Mouse (Mus musculus) hindbrain, embryonic 16.5 days (tissue): ENCODE measurements around the gene Hyal5. TPM values are rescaled to one million over a fixed set of nuclear protein-coding genes. Genes with fewer than 3 reads are reported as not detected.

Experiments
- ATAC-seq: fragments of 200-750 bp; cut with Nextera tagmentation; 2 replicates; pipeline ENCODE4 v1.8.0; 2017; ENCODE audit warnings: moderate TSS enrichment, moderate library complexity
- H3K27ac ChIP-seq: fragments of 300-500 bp; sonication (generic); 2 replicates; pipeline ENCODE4 v1.5.1; 2014; ENCODE audit warnings: low read depth, mild to moderate bottlenecking, control low read depth, low read length, moderate library complexity
- H3K27me3 ChIP-seq: fragments of 300-500 bp; sonication (generic); replicated peaks from 2 replicates; pipeline ENCODE4 v1.6.1; 2014; ENCODE audit warnings: low read length; ENCODE audit not compliant: control insufficient read depth, insufficient read depth
- H3K36me3 ChIP-seq: fragments of 300-500 bp; sonication (generic); 2 replicates; pipeline ENCODE4 v1.6.1; 2014; ENCODE audit warnings: mild to moderate bottlenecking, low read length, moderate library complexity, mixed read lengths; ENCODE audit not compliant: control insufficient read depth, insufficient read depth
- H3K4me1 ChIP-seq: fragments of 300-500 bp; sonication (generic); 2 replicates; pipeline ENCODE4 v1.6.1; 2014; ENCODE audit warnings: low read depth, low read length; ENCODE audit not compliant: control insufficient read depth, insufficient read depth
- H3K4me2 ChIP-seq: fragments of 300-500 bp; sonication (generic); 2 replicates; pipeline ENCODE4 v1.6.1; 2014; ENCODE audit warnings: mild to moderate bottlenecking, low read length, control low read depth, moderate library complexity
- H3K4me3 ChIP-seq: fragments of 300-500 bp; sonication (generic); 2 replicates; pipeline ENCODE4 v1.5.1; 2014; ENCODE audit warnings: mild to moderate bottlenecking, low read length, control low read depth, moderate library complexity
- H3K9ac ChIP-seq: fragments of 300-500 bp; sonication (generic); 2 replicates; pipeline ENCODE4 v1.6.1; 2014; ENCODE audit warnings: low read depth, mild to moderate bottlenecking, control low read depth, low read length, moderate library complexity
- H3K9me3 ChIP-seq: fragments of 300-500 bp; sonication (generic); 2 replicates; pipeline ENCODE4 v1.6.1; 2014; ENCODE audit warnings: mild to moderate bottlenecking, low read length, moderate library complexity; ENCODE audit not compliant: control insufficient read depth
- WGBS: fragments of 180-500 bp; shearing (Covaris S2); extraction: QIAGEN DNeasy Blood & Tissue Kit; methylation state at CpG from one replicate; pipeline ENCODE4 v1.1.7; 2014; 5-methylcytosine and 5-hydroxymethylcytosine counted together
- polyA plus RNA-seq: library from polyadenylated mRNA; unstranded; fragments of >200 nt; fragmentation: Nextera tagmentation; extraction: Ambion mirVana; gene quantifications from 2 replicates; pipeline ENCODE4 v1.2.1, GENCODE M21; 2015

Hyal5 gene
- not detected in 2 replicates for polyA plus RNA-seq

GRCm38 (mm10) chr6:24857697-24858096, at the start of gene Hyal5:
Gene Hyal5, plus strand, starts transcription at chr6:24857997.
- H3K9ac ChIP-seq = no peak within 1 kb of the TSS
- no peak within 1 kb of the TSS for H3K4me2 ChIP-seq
- no peak within 1 kb of the TSS for H3K27ac ChIP-seq
- H3K4me1 ChIP-seq = no peaks in the 10 kb centered on the region
- no peaks in the 10 kb centered on the region for H3K27me3 ChIP-seq
- no peak within 1 kb of the TSS for H3K4me3 ChIP-seq
- no peak for ATAC-seq
- H3K9me3 ChIP-seq = no peaks in the 10 kb centered on the region
- H3K36me3 ChIP-seq = no peaks in the 10 kb centered on the region

GRCm38 (mm10) chr6:24822070-24822469, 35.7 kb upstream of the Hyal5 start:
- Histone ChIP-seq H3K9ac (no peak overlapping the region), H3K36me3 (no peaks in the 10 kb centered on the region), H3K4me1 (no peaks in the 10 kb centered on the region), H3K4me2 (no peak overlapping the region), H3K27me3 (no peaks in the 10 kb centered on the region), H3K27ac (no peak overlapping the region), H3K9me3 (no peaks in the 10 kb centered on the region), H3K4me3 (no peak overlapping the region)
- ATAC-seq = no peak
- whole genome bisulfite sequencing = 45% methylated on average over 2 of the region's 2 CpGs

- H3K9ac ChIP-seq = no peak overlapping the region
- H3K4me2 ChIP-seq = no peak overlapping the region
- no peaks in the 10 kb centered on the region for H3K4me1 ChIP-seq
- no peaks in the 10 kb centered on the region for H3K36me3 ChIP-seq
- H3K9me3 ChIP-seq = no peaks in the 10 kb centered on the region
- 33% methylated on average over 2 of the region's 2 CpGs for WGBS
- H3K27ac ChIP-seq = no peak overlapping the region
- ATAC-seq = no peak
- no peaks in the 10 kb centered on the region for H3K27me3 ChIP-seq
- no peak overlapping the region for H3K4me3 ChIP-seq
Observed at GRCm38 (mm10) chr6:24860320-24860719, 2.5 kb downstream of the Hyal5 start.

- Histone ChIP-seq H3K9ac (no peak overlapping the region), H3K9me3 (no peaks in the 10 kb centered on the region), H3K4me3 (no peak overlapping the region), H3K4me1 (no peaks in the 10 kb centered on the region), H3K27me3 (no peaks in the 10 kb centered on the region), H3K36me3 (no peaks in the 10 kb centered on the region), H3K4me2 (no peak overlapping the region), H3K27ac (no peak overlapping the region)
- no peak for ATAC-seq
- 89% methylated on average over 4 of the region's 4 CpGs for WGBS
Observed at GRCm38 (mm10) chr6:24863649-24864048, 5.9 kb downstream of the Hyal5 start.

- H3K4me1 ChIP-seq = no peaks in the 10 kb centered on the region
- H3K9me3 ChIP-seq = no peaks in the 10 kb centered on the region
- no peak overlapping the region for H3K27ac ChIP-seq
- peak overlapping the region; percentile 18; the same call in 1 of the 2 replicates for H3K4me2 ChIP-seq
- H3K9ac ChIP-seq = no peak overlapping the region
- peak; percentile 81 for ATAC-seq
- H3K36me3 ChIP-seq = no peaks in the 10 kb centered on the region
- 75% methylated on average over 11 of the region's 11 CpGs for WGBS
- no peaks in the 10 kb centered on the region for H3K27me3 ChIP-seq
- no peak overlapping the region for H3K4me3 ChIP-seq
Observed at GRCm38 (mm10) chr6:24894146-24894873, 36.5 kb downstream of the Hyal5 start.

- Histone ChIP-seq H3K4me2 (peak overlapping the region; percentile 18; the same call in 1 of the 2 replicates), H3K9me3 (no peaks in the 10 kb centered on the region), H3K4me3 (no peak overlapping the region), H3K27me3 (no peaks in the 10 kb centered on the region), H3K36me3 (no peaks in the 10 kb centered on the region), H3K27ac (no peak overlapping the region), H3K4me1 (no peaks in the 10 kb centered on the region), H3K9ac (no peak overlapping the region)
- 0 out of 2 replicates have a peak, but pooled peaks have one; percentile 11 for ATAC-seq
- 32% methylated on average over 2 of the region's 2 CpGs for WGBS
Observed at GRCm38 (mm10) chr6:24894874-24895183, 37.0 kb downstream of the Hyal5 start.

GRCm38 (mm10) chr6:24905101-24905500, 47.3 kb downstream of the Hyal5 start:
- no peak overlapping the region for H3K4me3 ChIP-seq
- no peaks in the 10 kb centered on the region for H3K27me3 ChIP-seq
- H3K36me3 ChIP-seq = no peaks in the 10 kb centered on the region
- H3K9me3 ChIP-seq = no peaks in the 10 kb centered on the region
- H3K27ac ChIP-seq = no peak overlapping the region
- 90% methylated on average over 3 of the region's 3 CpGs for WGBS
- ATAC-seq = no peak
- H3K9ac ChIP-seq = no peak overlapping the region
- no peak overlapping the region for H3K4me2 ChIP-seq
- H3K4me1 ChIP-seq = no peaks in the 10 kb centered on the region

- ATAC-seq = no peak
- H3K36me3 ChIP-seq = no peaks in the 10 kb centered on the region
- 88% methylated on average over 2 of the region's 2 CpGs for WGBS
Observed at GRCm38 (mm10) chr6:24907824-24908223, 50.0 kb downstream of the Hyal5 start.

GRCm38 (mm10) chr6:24910016-24910727, 52.4 kb downstream of the Hyal5 start:
- H3K27me3 ChIP-seq = no peaks in the 10 kb centered on the region
- H3K36me3 ChIP-seq = no peaks in the 10 kb centered on the region
- H3K4me1 ChIP-seq = no peaks in the 10 kb centered on the region
- no peak overlapping the region for H3K9ac ChIP-seq
- no peak overlapping the region for H3K27ac ChIP-seq
- 79% methylated on average over 2 of the region's 2 CpGs for WGBS
- no peak overlapping the region for H3K4me2 ChIP-seq
- no peak overlapping the region for H3K4me3 ChIP-seq
- H3K9me3 ChIP-seq = no peaks in the 10 kb centered on the region
- ATAC-seq = no peak

More at GRCm38 (mm10) chr6:24907824-24908223, 50.0 kb downstream of the Hyal5 start:
- H3K27ac ChIP-seq = no peak overlapping the region
- no peaks in the 10 kb centered on the region for H3K9me3 ChIP-seq
- H3K4me3 ChIP-seq = no peak overlapping the region
- H3K9ac ChIP-seq = no peak overlapping the region
- H3K4me2 ChIP-seq = no peak overlapping the region
- no peaks in the 10 kb centered on the region for H3K27me3 ChIP-seq
- H3K4me1 ChIP-seq = no peaks in the 10 kb centered on the region
